Mouse (Mus musculus): Measurements from ENCODE around the gene Abtb1. TPM values are rescaled to one million over a fixed set of nuclear protein-coding genes. Genes with fewer than 3 reads are reported as not detected.

Abtb1 gene
- polyA plus RNA-seq, 1 experiment from 2014 or later: 35.8 TPM

- CTCF ChIA-PET: interaction anchor here (1.0 to 1.6 kb wide), 3 partner anchors 14 to 302 kb away, joined by 3 to 8 read pairs (median 3); no protein-coding TSS in a partner anchor
- TF ChIP-seq CTCF (IDR thresholded peaks at IDR 0.05): no peak
- H3K27me3 ChIP-seq: no peaks in the 10 kb centered on the region
- in situ Hi-C loops (cut with MboI; ENCODE audit: low pct_unique_long_range_greater_than_20kb): loop anchor here (5.0 to 25.0 kb wide), 2 partner anchors 295 to 670 kb away; partner anchors contain the start of gene Gata2
- POLR2A ChIA-PET: no interaction called here
- DNase-seq (ENCODE audit: low read depth, low spot score) (no peak), ATAC-seq (no peak)
Observed at GRCm38 (mm10) chr6:88857249-88857648, 15.5 kb upstream of the Abtb1 start.

GRCm38 (mm10) chr6:88855636-88856035 lies 13.9 kb upstream of the Abtb1 start:
- CTCF ChIA-PET: interaction anchor here (0.8 to 1.6 kb wide), 11 partner anchors 9 to 301 kb away, joined by 3 to 8 read pairs (median 4); no protein-coding TSS in a partner anchor
- ATAC-seq (no peak), DNase-seq (ENCODE audit: low read depth, low spot score) (no peak)
- POLR2A ChIA-PET: no interaction called here
- no peak for TF ChIP-seq CTCF (IDR thresholded peaks at IDR 0.05)
- in situ Hi-C loops (cut with MboI; ENCODE audit: low pct_unique_long_range_greater_than_20kb): loop anchor here (5.0 to 25.0 kb wide), 2 partner anchors 293 to 668 kb away; partner anchors contain the start of gene Gata2
- H3K27me3 ChIP-seq: no peaks in the 10 kb centered on the region

GRCm38 (mm10) chr6:88854509-88854908 lies 12.7 kb upstream of the Abtb1 start:
- in situ Hi-C loops (cut with MboI; ENCODE audit: low pct_unique_long_range_greater_than_20kb): loop anchor here (25.0 kb wide), 1 partner anchor 667 kb away; the partner anchor contains the start of gene Gata2
- ATAC-seq (no peak), DNase-seq (ENCODE audit: low read depth, low spot score) (no peak)
- POLR2A ChIA-PET: no interaction called here
- CTCF ChIA-PET: interaction anchor here (0.8 to 1.0 kb wide), 3 partner anchors 11 to 12 kb away, joined by 4 read pairs; partner anchors contain the start of gene Abtb1
- no peak for TF ChIP-seq CTCF (IDR thresholded peaks at IDR 0.05)
- H3K27me3 ChIP-seq: no peaks in the 10 kb centered on the region

- ChIA-PET POLR2A (no interaction called here), CTCF (interaction anchor here (1.1 to 1.4 kb wide), 2 partner anchors 11 to 274 kb away, joined by 3 to 6 read pairs; no protein-coding TSS in a partner anchor)
- in situ Hi-C loops (cut with MboI; ENCODE audit: low pct_unique_long_range_greater_than_20kb): loop anchor here (25.0 kb wide), 1 partner anchor 663 kb away; the partner anchor contains the start of gene Gata2
- H3K27me3 ChIP-seq: no peaks in the 10 kb centered on the region
- TF ChIP-seq CTCF (IDR thresholded peaks at IDR 0.05): no peak
- ATAC-seq: no peak
- DNase-seq (ENCODE audit: low read depth, low spot score): no peak
Observed at GRCm38 (mm10) chr6:88850034-88850433, 8.2 kb upstream of the Abtb1 start.

GRCm38 (mm10) chr6:88849270-88849669 lies 7.5 kb upstream of the Abtb1 start:
- ChIA-PET CTCF (interaction anchor here (1.1 to 1.2 kb wide), 2 partner anchors 274 to 317 kb away, joined by 3 read pairs; no protein-coding TSS in a partner anchor), POLR2A (interaction anchor here (1.2 kb wide), 1 partner anchor 302 kb away, joined by 3 read pairs; no protein-coding TSS in a partner anchor)
- TF ChIP-seq CTCF (IDR thresholded peaks at IDR 0.05): no peak
- no peaks in the 10 kb centered on the region for H3K27me3 ChIP-seq
- no peak for DNase-seq (ENCODE audit: low read depth, low spot score)
- in situ Hi-C loops (cut with MboI; ENCODE audit: low pct_unique_long_range_greater_than_20kb): no loop called here
- no peak for ATAC-seq

GRCm38 (mm10) chr6:88847571-88847970 lies 5.8 kb upstream of the Abtb1 start:
- no peaks in the 10 kb centered on the region for H3K27me3 ChIP-seq
- ChIA-PET CTCF (interaction anchor here (0.9 kb wide), 1 partner anchor 13 kb away, joined by 3 read pairs; no protein-coding TSS in a partner anchor), POLR2A (no interaction called here)
- TF ChIP-seq CTCF (IDR thresholded peaks at IDR 0.05): no peak
- DNase-seq (ENCODE audit: low read depth, low spot score): no peak
- in situ Hi-C loops (cut with MboI; ENCODE audit: low pct_unique_long_range_greater_than_20kb): no loop called here
- ATAC-seq: no peak

- H3K27me3 ChIP-seq: no peaks in the 10 kb centered on the region
- ChIA-PET POLR2A (no interaction called here), CTCF (interaction anchor here (1.6 kb wide), 1 partner anchor 288 kb away, joined by 6 read pairs; no protein-coding TSS in a partner anchor)
- ATAC-seq (no peak), DNase-seq (ENCODE audit: low read depth, low spot score) (no peak)
- TF ChIP-seq CTCF (IDR thresholded peaks at IDR 0.05): no peak
- in situ Hi-C loops (cut with MboI; ENCODE audit: low pct_unique_long_range_greater_than_20kb): no loop called here
Observed at GRCm38 (mm10) chr6:88844901-88845565, 3.2 kb upstream of the Abtb1 start.

- CTCF ChIA-PET: interaction anchor here (1.4 to 2.9 kb wide), 3 partner anchors 11 to 16 kb away, joined by 3 to 10 read pairs (median 4); no protein-coding TSS in a partner anchor
- ATAC-seq: no peak
- POLR2A ChIA-PET: interaction anchor here (0.6 to 0.7 kb wide), 2 partner anchors 41 to 342 kb away, joined by 3 read pairs; no protein-coding TSS in a partner anchor
- no peak for DNase-seq (ENCODE audit: low read depth, low spot score)
- no peak for TF ChIP-seq CTCF (IDR thresholded peaks at IDR 0.05)
- H3K27me3 ChIP-seq: no peaks in the 10 kb centered on the region
- in situ Hi-C loops (cut with MboI; ENCODE audit: low pct_unique_long_range_greater_than_20kb): no loop called here
Observed at GRCm38 (mm10) chr6:88843781-88844725, 2.3 kb upstream of the Abtb1 start.

GRCm38 (mm10) chr6:88843241-88843640 lies 1.5 kb upstream of the Abtb1 start:
- ChIA-PET CTCF (interaction anchor here (1.4 to 2.9 kb wide), 3 partner anchors 12 to 15 kb away, joined by 3 to 10 read pairs (median 4); no protein-coding TSS in a partner anchor), POLR2A (interaction anchor here (1.0 kb wide), 1 partner anchor 293 kb away, joined by 3 read pairs; no protein-coding TSS in a partner anchor)
- H3K27me3 ChIP-seq: no peaks in the 10 kb centered on the region
- ATAC-seq (no peak), DNase-seq (ENCODE audit: low read depth, low spot score) (no peak)
- in situ Hi-C loops (cut with MboI; ENCODE audit: low pct_unique_long_range_greater_than_20kb): no loop called here
- TF ChIP-seq CTCF (IDR thresholded peaks at IDR 0.05): no peak

- CTCF ChIA-PET: interaction anchor here (1.3 to 2.9 kb wide), 4 partner anchors 15 to 286 kb away, joined by 3 to 10 read pairs (median 6); no protein-coding TSS in a partner anchor
- POLR2A ChIA-PET: interaction anchor here (1.0 kb wide), 1 partner anchor 293 kb away, joined by 3 read pairs; no protein-coding TSS in a partner anchor
- in situ Hi-C loops (cut with MboI; ENCODE audit: low pct_unique_long_range_greater_than_20kb): no loop called here
- ATAC-seq (no peak), DNase-seq (ENCODE audit: low read depth, low spot score) (no peak)
- no peak for TF ChIP-seq CTCF (IDR thresholded peaks at IDR 0.05)
- H3K27me3 ChIP-seq: no peaks in the 10 kb centered on the region
Observed at GRCm38 (mm10) chr6:88842731-88843151, 957 bp upstream of the Abtb1 start.
